Mouse (Mus musculus): ENCODE measurements around the gene Ascl2. TPM values are rescaled to one million over a fixed set of nuclear protein-coding genes. Genes with fewer than 3 reads are reported as not detected.

The Ascl2 gene
- polyA plus RNA-seq, 1 experiment: 0.74 TPM

GRCm38 (mm10) chr7:142956018-142956417, 13.0 kb downstream of the Ascl2 start:
- no peak for DNase-seq
- Histone ChIP-seq H3K4me1 (ENCODE audit: control insufficient read depth, insufficient read depth, low read length) (no peaks in the 10 kb centered on the region), H3K27me3 (ENCODE audit: control insufficient read depth, insufficient read depth, low read length) (no peaks in the 10 kb centered on the region), H3K27ac (ENCODE audit: insufficient read depth, low read length) (no peak overlapping the region), H3K4me3 (replicated peaks; ENCODE audit: insufficient read depth, low read depth, low read length) (no peak overlapping the region)
- TF ChIP-seq CTCF (IDR thresholded peaks at IDR 0.05; ENCODE audit: borderline replicate concordance, insufficient read depth, low read depth, low read length): no peak
- TF ChIP-seq POLR2A (IDR thresholded peaks at IDR 0.05; ENCODE audit: borderline replicate concordance, insufficient read depth, low read length): no peak
- 63% methylated on average over 2 of the region's 2 CpGs for WGBS

- DNase-seq: no peak
- TF ChIP-seq CTCF (IDR thresholded peaks at IDR 0.05; ENCODE audit: borderline replicate concordance, insufficient read depth, low read depth, low read length) (no peak), POLR2A (IDR thresholded peaks at IDR 0.05; ENCODE audit: borderline replicate concordance, insufficient read depth, low read length) (no peak)
- Histone ChIP-seq H3K4me1 (ENCODE audit: control insufficient read depth, insufficient read depth, low read length) (no peaks in the 10 kb centered on the region), H3K27ac (ENCODE audit: insufficient read depth, low read length) (no peak overlapping the region), H3K4me3 (replicated peaks; ENCODE audit: insufficient read depth, low read depth, low read length) (no peak overlapping the region), H3K27me3 (ENCODE audit: control insufficient read depth, insufficient read depth, low read length) (no peaks in the 10 kb centered on the region)
- WGBS: 0% methylated on average over 1 of the region's 1 CpGs
Measured at GRCm38 (mm10) chr7:142949568-142949967, 19.5 kb downstream of the Ascl2 start.

GRCm38 (mm10) chr7:142937631-142938030, 31.4 kb downstream of the Ascl2 start:
- TF ChIP-seq POLR2A (IDR thresholded peaks at IDR 0.05; ENCODE audit: borderline replicate concordance, insufficient read depth, low read length) (no peak), CTCF (IDR thresholded peaks at IDR 0.05; ENCODE audit: borderline replicate concordance, insufficient read depth, low read depth, low read length) (no peak)
- Histone ChIP-seq H3K4me1 (ENCODE audit: control insufficient read depth, insufficient read depth, low read length) (no peaks in the 10 kb centered on the region), H3K27ac (ENCODE audit: insufficient read depth, low read length) (no peak overlapping the region), H3K27me3 (ENCODE audit: control insufficient read depth, insufficient read depth, low read length) (no peaks in the 10 kb centered on the region), H3K4me3 (replicated peaks; ENCODE audit: insufficient read depth, low read depth, low read length) (no peak overlapping the region)
- DNase-seq: no peak

GRCm38 (mm10) chr7:142935708-142936107, 33.4 kb downstream of the Ascl2 start:
- Histone ChIP-seq H3K4me3 (replicated peaks; ENCODE audit: insufficient read depth, low read depth, low read length) (no peak overlapping the region), H3K27me3 (ENCODE audit: control insufficient read depth, insufficient read depth, low read length) (no peaks in the 10 kb centered on the region), H3K4me1 (ENCODE audit: control insufficient read depth, insufficient read depth, low read length) (no peaks in the 10 kb centered on the region), H3K27ac (ENCODE audit: insufficient read depth, low read length) (no peak overlapping the region)
- TF ChIP-seq POLR2A (IDR thresholded peaks at IDR 0.05; ENCODE audit: borderline replicate concordance, insufficient read depth, low read length) (no peak), CTCF (IDR thresholded peaks at IDR 0.05; ENCODE audit: borderline replicate concordance, insufficient read depth, low read depth, low read length) (no peak)
- DNase-seq: no peak
- 85% methylated on average over 14 of the region's 14 CpGs for WGBS

GRCm38 (mm10) chr7:142932469-142932868, 36.6 kb downstream of the Ascl2 start:
- no peak for DNase-seq
- H3K27ac ChIP-seq (ENCODE audit: insufficient read depth, low read length): no peak overlapping the region
- no peaks in the 10 kb centered on the region; the same call in 1 of the 2 replicates for H3K4me1 ChIP-seq (ENCODE audit: control insufficient read depth, insufficient read depth, low read length)
- TF ChIP-seq POLR2A (IDR thresholded peaks at IDR 0.05; ENCODE audit: borderline replicate concordance, insufficient read depth, low read length): no peak
- TF ChIP-seq CTCF (IDR thresholded peaks at IDR 0.05; ENCODE audit: borderline replicate concordance, insufficient read depth, low read depth, low read length): no peak
- no peaks in the 10 kb centered on the region for H3K27me3 ChIP-seq (ENCODE audit: control insufficient read depth, insufficient read depth, low read length)
- no peak overlapping the region for H3K4me3 ChIP-seq (replicated peaks; ENCODE audit: insufficient read depth, low read depth, low read length)
- WGBS: 73% methylated on average over 3 of the region's 3 CpGs

GRCm38 (mm10) chr7:142931028-142931427, 38.0 kb downstream of the Ascl2 start, which contains the start of gene Th:
Th (minus strand) TSS chr7:142931128.
- no peak for DNase-seq
- TF ChIP-seq CTCF (IDR thresholded peaks at IDR 0.05; ENCODE audit: borderline replicate concordance, insufficient read depth, low read depth, low read length) (no peak), POLR2A (IDR thresholded peaks at IDR 0.05; ENCODE audit: borderline replicate concordance, insufficient read depth, low read length) (no peak)
- H3K4me1 ChIP-seq (ENCODE audit: control insufficient read depth, insufficient read depth, low read length): no peaks in the 10 kb centered on the region; the same call in 1 of the 2 replicates
- no peak within 1 kb of the TSS for H3K4me3 ChIP-seq (replicated peaks; ENCODE audit: insufficient read depth, low read depth, low read length)
- no peaks in the 10 kb centered on the region for H3K27me3 ChIP-seq (ENCODE audit: control insufficient read depth, insufficient read depth, low read length)
- no peak within 1 kb of the TSS for H3K27ac ChIP-seq (ENCODE audit: insufficient read depth, low read length)
- 77% methylated on average over 3 of the region's 3 CpGs for WGBS

GRCm38 (mm10) chr7:142929516-142929915, 39.5 kb downstream of the Ascl2 start:
- H3K27me3 ChIP-seq (ENCODE audit: control insufficient read depth, insufficient read depth, low read length): no peaks in the 10 kb centered on the region
- no peaks in the 10 kb centered on the region; the same call in 1 of the 2 replicates for H3K4me1 ChIP-seq (ENCODE audit: control insufficient read depth, insufficient read depth, low read length)
- 83% methylated on average over 2 of the region's 2 CpGs for WGBS
- H3K4me3 ChIP-seq (replicated peaks; ENCODE audit: insufficient read depth, low read depth, low read length): no peak overlapping the region
- no peak for TF ChIP-seq CTCF (IDR thresholded peaks at IDR 0.05; ENCODE audit: borderline replicate concordance, insufficient read depth, low read depth, low read length)
- TF ChIP-seq POLR2A (IDR thresholded peaks at IDR 0.05; ENCODE audit: borderline replicate concordance, insufficient read depth, low read length): no peak
- no peak overlapping the region for H3K27ac ChIP-seq (ENCODE audit: insufficient read depth, low read length)
- no peak for DNase-seq

- H3K4me1 ChIP-seq (ENCODE audit: control insufficient read depth, insufficient read depth, low read length): no peaks in the 10 kb centered on the region; the same call in 1 of the 2 replicates
- TF ChIP-seq CTCF (IDR thresholded peaks at IDR 0.05; ENCODE audit: borderline replicate concordance, insufficient read depth, low read depth, low read length): no peak
- no peak for TF ChIP-seq POLR2A (IDR thresholded peaks at IDR 0.05; ENCODE audit: borderline replicate concordance, insufficient read depth, low read length)
- no peak for DNase-seq
- H3K27ac ChIP-seq (ENCODE audit: insufficient read depth, low read length): no peak overlapping the region
- no peaks in the 10 kb centered on the region for H3K27me3 ChIP-seq (ENCODE audit: control insufficient read depth, insufficient read depth, low read length)
- 86% methylated on average over 8 of the region's 8 CpGs for WGBS
- no peak overlapping the region for H3K4me3 ChIP-seq (replicated peaks; ENCODE audit: insufficient read depth, low read depth, low read length)
Measured at GRCm38 (mm10) chr7:142927293-142927692, 41.8 kb downstream of the Ascl2 start.
